Mouse (Mus musculus): ENCODE results near the gene Cecr2. TPM values are rescaled to one million over a fixed set of nuclear protein-coding genes. Genes with fewer than 3 reads are reported as not detected.

The Cecr2 gene
- polyA plus RNA-seq, 1 experiment from 2014 or later: 2.7 TPM

GRCm38 (mm10) chr6:120715851-120716250 is 49.7 kb downstream of the Cecr2 start:
- TF ChIP-seq CTCF (IDR thresholded peaks at IDR 0.05): no peak
- in situ Hi-C loops (cut with MboI; ENCODE audit: low pct_unique_long_range_greater_than_20kb): no loop called here
- no peak for DNase-seq (ENCODE audit: low read depth, low spot score)
- CTCF ChIA-PET: interaction anchor here (0.8 to 1.4 kb wide), 4 partner anchors 8 to 36 kb away, joined by 3 read pairs; no protein-coding TSS in a partner anchor
- no peak for ATAC-seq
- peaks cover 52% of the 10 kb centered on the region for H3K27me3 ChIP-seq
- POLR2A ChIA-PET: interaction anchor here (0.5 to 0.6 kb wide), 2 partner anchors 41 to 212 kb away, joined by 3 read pairs; no protein-coding TSS in a partner anchor

GRCm38 (mm10) chr6:120716531-120716984 is 50.4 kb downstream of the Cecr2 start:
- in situ Hi-C loops (cut with MboI; ENCODE audit: low pct_unique_long_range_greater_than_20kb): no loop called here
- TF ChIP-seq CTCF (IDR thresholded peaks at IDR 0.05): no peak
- ATAC-seq: no peak
- POLR2A ChIA-PET: interaction anchor here (0.6 kb wide), 1 partner anchor 42 kb away, joined by 3 read pairs; no protein-coding TSS in a partner anchor
- peaks cover 50% of the 10 kb centered on the region for H3K27me3 ChIP-seq
- CTCF ChIA-PET: interaction anchor here (1.2 to 1.4 kb wide), 2 partner anchors 8 to 35 kb away, joined by 3 read pairs; no protein-coding TSS in a partner anchor
- DNase-seq (ENCODE audit: low read depth, low spot score): no peak

- no peak for TF ChIP-seq CTCF (IDR thresholded peaks at IDR 0.05)
- ATAC-seq (no peak), DNase-seq (ENCODE audit: low read depth, low spot score) (no peak)
- H3K27me3 ChIP-seq: peaks cover 21% of the 10 kb centered on the region
- ChIA-PET CTCF (interaction anchor here (1.2 kb wide), 1 partner anchor 10 kb away, joined by 3 read pairs; no protein-coding TSS in a partner anchor), POLR2A (interaction anchor here (0.6 to 0.7 kb wide), 2 partner anchors 31 to 283 kb away, joined by 4 to 5 read pairs; no protein-coding TSS in a partner anchor)
- in situ Hi-C loops (cut with MboI; ENCODE audit: low pct_unique_long_range_greater_than_20kb): no loop called here
Measured at GRCm38 (mm10) chr6:120725986-120726385, 59.8 kb downstream of the Cecr2 start.

GRCm38 (mm10) chr6:120736011-120736410 is 69.8 kb downstream of the Cecr2 start:
- no peak for DNase-seq (ENCODE audit: low read depth, low spot score)
- peaks cover 23% of the 10 kb centered on the region for H3K27me3 ChIP-seq
- no peak for ATAC-seq
- CTCF ChIA-PET: interaction anchor here (0.7 to 1.8 kb wide), 6 partner anchors 9 to 187 kb away, joined by 3 read pairs; no protein-coding TSS in a partner anchor
- in situ Hi-C loops (cut with MboI; ENCODE audit: low pct_unique_long_range_greater_than_20kb): loop anchor here (5.0 kb wide), 1 partner anchor 199 kb away; no protein-coding TSS in a partner anchor
- TF ChIP-seq CTCF (IDR thresholded peaks at IDR 0.05): no peak
- POLR2A ChIA-PET: interaction anchor here (0.6 kb wide), 1 partner anchor 137 kb away, joined by 5 read pairs; no protein-coding TSS in a partner anchor

- POLR2A ChIA-PET: interaction anchor here (0.6 kb wide), 1 partner anchor 137 kb away, joined by 5 read pairs; no protein-coding TSS in a partner anchor
- no peak for ATAC-seq
- no peak for DNase-seq (ENCODE audit: low read depth, low spot score)
- peak; percentile 73 for TF ChIP-seq CTCF (IDR thresholded peaks at IDR 0.05)
- in situ Hi-C loops (cut with MboI; ENCODE audit: low pct_unique_long_range_greater_than_20kb): loop anchor here (5.0 kb wide), 1 partner anchor 199 kb away; no protein-coding TSS in a partner anchor
- peaks cover 25% of the 10 kb centered on the region for H3K27me3 ChIP-seq
- CTCF ChIA-PET: interaction anchor here (0.9 to 1.8 kb wide), 4 partner anchors 10 to 187 kb away, joined by 3 read pairs; no protein-coding TSS in a partner anchor
Measured at GRCm38 (mm10) chr6:120736566-120736965, 70.4 kb downstream of the Cecr2 start.

GRCm38 (mm10) chr6:120743130-120743529 is 77.0 kb downstream of the Cecr2 start:
- ATAC-seq (no peak), DNase-seq (ENCODE audit: low read depth, low spot score) (no peak)
- ChIA-PET POLR2A (interaction anchor here (0.6 kb wide), 1 partner anchor 29 kb away, joined by 4 read pairs; no protein-coding TSS in a partner anchor), CTCF (interaction anchor here (2.1 kb wide), 1 partner anchor 15 kb away, joined by 4 read pairs; no protein-coding TSS in a partner anchor)
- in situ Hi-C loops (cut with MboI; ENCODE audit: low pct_unique_long_range_greater_than_20kb): no loop called here
- H3K27me3 ChIP-seq: peaks cover 27% of the 10 kb centered on the region
- no peak for TF ChIP-seq CTCF (IDR thresholded peaks at IDR 0.05)

- in situ Hi-C loops (cut with MboI; ENCODE audit: low pct_unique_long_range_greater_than_20kb): no loop called here
- no peak for ATAC-seq
- TF ChIP-seq CTCF (IDR thresholded peaks at IDR 0.05): no peak
- no peak for DNase-seq (ENCODE audit: low read depth, low spot score)
- H3K27me3 ChIP-seq: peaks cover 27% of the 10 kb centered on the region
- CTCF ChIA-PET: interaction anchor here (0.9 kb wide), 2 partner anchors 14 to 29 kb away, joined by 3 read pairs; no protein-coding TSS in a partner anchor
- POLR2A ChIA-PET: no interaction called here
Measured at GRCm38 (mm10) chr6:120744266-120744665, 78.1 kb downstream of the Cecr2 start.

- H3K27me3 ChIP-seq: peaks cover 17% of the 10 kb centered on the region
- POLR2A ChIA-PET: no interaction called here
- CTCF ChIA-PET: interaction anchor here (1.1 kb wide), 1 partner anchor 197 kb away, joined by 3 read pairs; no protein-coding TSS in a partner anchor
- in situ Hi-C loops (cut with MboI; ENCODE audit: low pct_unique_long_range_greater_than_20kb): no loop called here
- ATAC-seq: no peak
- no peak for TF ChIP-seq CTCF (IDR thresholded peaks at IDR 0.05)
- DNase-seq (ENCODE audit: low read depth, low spot score): no peak
Measured at GRCm38 (mm10) chr6:120746416-120746815, 80.2 kb downstream of the Cecr2 start.

GRCm38 (mm10) chr6:120761151-120761550 is 95.0 kb downstream of the Cecr2 start:
- ChIA-PET POLR2A (no interaction called here), CTCF (interaction anchor here (1.0 kb wide), 1 partner anchor 10 kb away, joined by 3 read pairs; no protein-coding TSS in a partner anchor)
- in situ Hi-C loops (cut with MboI; ENCODE audit: low pct_unique_long_range_greater_than_20kb): no loop called here
- no peak for DNase-seq (ENCODE audit: low read depth, low spot score)
- ATAC-seq: no peak
- H3K27me3 ChIP-seq: no peaks in the 10 kb centered on the region
- no peak for TF ChIP-seq CTCF (IDR thresholded peaks at IDR 0.05)

- TF ChIP-seq CTCF (IDR thresholded peaks at IDR 0.05): no peak
- CTCF ChIA-PET: no interaction called here
- POLR2A ChIA-PET: no interaction called here
- H3K27me3 ChIP-seq: no peaks in the 10 kb centered on the region
- DNase-seq (ENCODE audit: low read depth, low spot score): no peak
- in situ Hi-C loops (cut with MboI; ENCODE audit: low pct_unique_long_range_greater_than_20kb): no loop called here
- no peak for ATAC-seq
Measured at GRCm38 (mm10) chr6:120769972-120770371, 103.8 kb downstream of the Cecr2 start.

GRCm38 (mm10) chr6:120771366-120771765 is 105.2 kb downstream of the Cecr2 start:
- CTCF ChIA-PET: interaction anchor here (0.9 to 1.6 kb wide), 3 partner anchors 10 to 19 kb away, joined by 3 to 5 read pairs (median 3); no protein-coding TSS in a partner anchor
- no peak for ATAC-seq
- POLR2A ChIA-PET: interaction anchor here (1.5 kb wide), 1 partner anchor 17 kb away, joined by 3 read pairs; no protein-coding TSS in a partner anchor
- DNase-seq (ENCODE audit: low read depth, low spot score): no peak
- peak; percentile 46 for TF ChIP-seq CTCF (IDR thresholded peaks at IDR 0.05)
- in situ Hi-C loops (cut with MboI; ENCODE audit: low pct_unique_long_range_greater_than_20kb): no loop called here
- H3K27me3 ChIP-seq: no peaks in the 10 kb centered on the region
